In the genomic region with DNA sequence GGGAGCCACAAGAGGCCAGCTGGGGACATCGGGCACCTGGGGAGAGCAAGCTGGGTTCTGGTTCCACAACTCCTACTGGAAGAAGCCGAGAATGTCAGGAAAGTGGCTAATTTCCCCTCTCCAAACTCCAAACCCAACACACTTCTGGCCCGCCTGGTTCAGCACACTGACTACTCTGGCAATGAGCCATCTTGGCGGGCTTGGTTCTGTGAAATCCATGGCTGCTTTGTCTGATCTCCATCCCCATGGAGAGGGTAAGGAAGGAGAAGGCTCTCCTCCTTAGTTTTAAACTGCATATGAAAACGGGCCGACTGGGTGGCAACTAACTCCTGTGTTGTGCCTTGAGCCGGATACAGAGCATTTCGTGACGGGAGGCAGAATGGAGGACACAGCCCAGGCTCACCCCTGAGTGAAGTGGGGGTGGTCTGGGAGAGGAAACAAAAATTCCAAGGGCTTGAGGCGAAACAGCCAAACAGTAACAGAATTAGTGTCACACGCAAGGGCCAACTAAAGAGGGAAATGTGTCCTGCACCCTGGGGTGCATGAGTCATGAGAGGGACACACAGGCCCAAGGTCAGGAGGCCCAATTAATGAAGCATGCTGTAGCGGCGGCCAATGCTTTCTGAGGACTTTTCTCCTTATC, we compare ENCODE assay signal across 10 mouse cellular contexts. TPM values are rescaled to one million over a fixed set of nuclear protein-coding genes. Genes with fewer than 3 reads are reported as not detected.
DNase-seq lines count a peak whose midpoint lies in the region; ATAC-seq and TF ChIP-seq lines count a peak whose summit lies in the region.
"Had no signal": no experiment of that assay in that cellular context is flagged by ENCODE, and none has a peak within 500 bp of the region (broad histone marks: within the 10 kb centered on the region; RNA-seq: fewer than 3 reads in every experiment).

No protein-coding gene starts in this region.

- no peak for TF ChIP-seq EP300 in stomach, postnatal 0 days (optimal IDR thresholded peaks at IDR 0.05)

- peak; percentile 33 for DNase-seq in liver, adult 2 months (ENCODE audit: extremely low read depth, low read depth, low spot score)
- DNase-seq in liver, embryonic 11.5 days (ENCODE audit: low spot score): no peak
- DNase-seq in adrenal gland, postnatal 25 days: peak; percentile 58
- DNase-seq in kidney, adult 8-10 months: peak; percentile 45 to 65
- no peak for DNase-seq in stomach, postnatal 0 days (ENCODE audit: low spot score)
- no peak for DNase-seq in spleen, postnatal 14 days (ENCODE audit: low spot score in 2 of 2)
- no peak for DNase-seq in ovary, postnatal 14 days (ENCODE audit: low spot score)

- H3K27me3 ChIP-seq in liver, adult 2 months (ENCODE audit: control insufficient read depth, insufficient read depth, low read length): no peaks in the 10 kb centered on the region
- no peaks in the 10 kb centered on the region for H3K27me3 ChIP-seq in liver, embryonic 11.5 days (replicated peaks; ENCODE audit: control insufficient read depth, insufficient read depth, low read length)
- no peaks in the 10 kb centered on the region for H3K27me3 ChIP-seq in forebrain, embryonic 16.5 days (replicated peaks; ENCODE audit: control insufficient read depth, insufficient read depth, low read length)
- H3K27me3 ChIP-seq in stomach, postnatal 0 days (ENCODE audit: control insufficient read depth, insufficient read depth, low read length): no peaks in the 10 kb centered on the region
- H3K27me3 ChIP-seq: stomach, embryonic 15.5 days had no signal

- no peak overlapping the region for H3K27ac ChIP-seq in liver, adult 2 months (replicated peaks; ENCODE audit: insufficient read depth, low read depth, low read length)
- H3K27ac ChIP-seq in liver, embryonic 11.5 days (ENCODE audit: low read depth, low read length): no peak overlapping the region
- no peak overlapping the region for H3K27ac ChIP-seq in forebrain, embryonic 16.5 days (ENCODE audit: low read length)
- no peak overlapping the region for H3K27ac ChIP-seq in stomach, postnatal 0 days (replicated peaks)
- H3K27ac ChIP-seq: stomach, embryonic 15.5 days had no signal

- H3K9me3 ChIP-seq in liver, embryonic 11.5 days (ENCODE audit: control insufficient read depth, low read length): no peaks in the 10 kb centered on the region
- no peaks in the 10 kb centered on the region for H3K9me3 ChIP-seq in forebrain, embryonic 16.5 days (ENCODE audit: control insufficient read depth, low read length)
- H3K9me3 ChIP-seq in stomach, postnatal 0 days (ENCODE audit: control insufficient read depth, low read length): no peaks in the 10 kb centered on the region
- H3K9me3 ChIP-seq: stomach, embryonic 15.5 days had no signal

- no peak for TF ChIP-seq CTCF in liver, adult 2 months (IDR thresholded peaks at IDR 0.05; ENCODE audit: low read depth, low read length)
- TF ChIP-seq CTCF in stomach, postnatal 0 days (IDR thresholded peaks at IDR 0.05; ENCODE audit: low read depth): no peak

- no peaks in the 10 kb centered on the region for H3K4me1 ChIP-seq in liver, adult 2 months (ENCODE audit: control insufficient read depth, insufficient read depth, low read length)
- H3K4me1 ChIP-seq in liver, embryonic 11.5 days (replicated peaks; ENCODE audit: control insufficient read depth, insufficient read depth, low read length): no peaks in the 10 kb centered on the region
- peaks cover 4% of the 10 kb centered on the region; the same call in 1 of the 2 replicates for H3K4me1 ChIP-seq in forebrain, embryonic 16.5 days (replicated peaks; ENCODE audit: control insufficient read depth, insufficient read depth, low read length)
- H3K4me1 ChIP-seq in stomach, postnatal 0 days (replicated peaks; ENCODE audit: control insufficient read depth, insufficient read depth): no peaks in the 10 kb centered on the region
- H3K4me1 ChIP-seq: stomach, embryonic 15.5 days had no signal

- WGBS in liver, adult 2 months: 89% methylated on average over 13 of the region's 13 CpGs
- 86% methylated on average over 13 of the region's 13 CpGs for WGBS in liver, embryonic 11.5 days
- WGBS in forebrain, embryonic 16.5 days: 63% methylated on average over 13 of the region's 13 CpGs
- WGBS in stomach, postnatal 0 days: 78% methylated on average over 13 of the region's 13 CpGs

- H3K79me2 ChIP-seq in liver, adult 2 months (ENCODE audit: control insufficient read depth, insufficient read depth, low read length): no peaks in the 10 kb centered on the region

- TF ChIP-seq POLR2A in liver, adult 2 months (IDR thresholded peaks at IDR 0.05; ENCODE audit: extremely low read depth, insufficient read depth, low read length): no peak

- ATAC-seq in liver, embryonic 11.5 days (replicated peaks; ENCODE audit: low FRiP score): no peak
- peak; percentile 55; the same call in 1 of the 2 replicates for ATAC-seq in forebrain, embryonic 16.5 days
- no peak; the same call in 1 of the 2 replicates for ATAC-seq in stomach, postnatal 0 days (ENCODE audit: low FRiP score, low TSS enrichment)

- no peak overlapping the region for H3K4me3 ChIP-seq in liver, adult 2 months (ENCODE audit: insufficient read depth, low read depth, low read length)
- no peak overlapping the region for H3K4me3 ChIP-seq in liver, embryonic 11.5 days (ENCODE audit: low read depth, low read length)
- H3K4me3 ChIP-seq in forebrain, embryonic 16.5 days (replicated peaks; ENCODE audit: low read length): no peak overlapping the region
- no peak overlapping the region for H3K4me3 ChIP-seq in stomach, postnatal 0 days (ENCODE audit: low read depth, low read length)
- H3K4me3 ChIP-seq: stomach, embryonic 15.5 days had no signal

- H3K9ac ChIP-seq in liver, adult 2 months (ENCODE audit: low read depth, low read length): no peak overlapping the region
- no peak overlapping the region for H3K9ac ChIP-seq in liver, embryonic 11.5 days (ENCODE audit: low read depth, low read length)
- H3K9ac ChIP-seq in forebrain, embryonic 16.5 days (replicated peaks; ENCODE audit: low read depth, low read length): no peak overlapping the region
- no peak overlapping the region for H3K9ac ChIP-seq in stomach, postnatal 0 days (ENCODE audit: low read length)
- H3K9ac ChIP-seq: stomach, embryonic 15.5 days had no signal

- no peak overlapping the region for H3K4me2 ChIP-seq in liver, embryonic 11.5 days
- no peak overlapping the region for H3K4me2 ChIP-seq in forebrain, embryonic 16.5 days (ENCODE audit: low read length)
- H3K4me2 ChIP-seq in stomach, postnatal 0 days (replicated peaks; ENCODE audit: low read depth): no peak overlapping the region
- H3K4me2 ChIP-seq: stomach, embryonic 15.5 days had no signal

- H3K36me3 ChIP-seq in liver, adult 2 months (ENCODE audit: control insufficient read depth, insufficient read depth, low read length): peaks cover 21% of the 10 kb centered on the region
- peaks cover 10% of the 10 kb centered on the region; the same call in 1 of the 2 replicates for H3K36me3 ChIP-seq in liver, embryonic 11.5 days (ENCODE audit: control insufficient read depth, insufficient read depth, low read length)
- H3K36me3 ChIP-seq in forebrain, embryonic 16.5 days (ENCODE audit: control insufficient read depth, insufficient read depth): no peaks in the 10 kb centered on the region
- peaks cover 15% of the 10 kb centered on the region for H3K36me3 ChIP-seq in stomach, postnatal 0 days (ENCODE audit: control insufficient read depth, insufficient read depth, low read length)

RNA-seq across cellular contexts. Expression of a gene that starts 59.6 kb away (rescaled TPM):
- not detected in 2 replicates for total RNA-seq in liver, adult 2 months (2014; rRNA removed)
- not detected in 2 replicates for polyA plus RNA-seq in liver, adult 2 months (2012; rRNA removed)
- polyA plus RNA-seq in liver, embryonic 11.5 days (2014; fragmentation: Nextera tagmentation; extraction: Ambion mirVana): not detected in 2 replicates
- not detected in 2 replicates for total RNA-seq in adrenal gland, postnatal 25 days (2021)
- 0.05 and 0.09 TPM in 2 replicates for polyA plus RNA-seq in forebrain, embryonic 16.5 days (2015; fragmentation: Nextera tagmentation; extraction: Ambion mirVana)
- polyA plus RNA-seq in stomach, postnatal 0 days (2015; fragmentation: Nextera tagmentation; extraction: Ambion mirVana): not detected in 2 replicates
- polyA plus RNA-seq: liver, embryonic 16.5 days had no signal

Comparison
In these comparisons a context has a peak if more than half of its experiments do, and no peak if none do; other contexts are left out.
1. DNase-seq: peak in liver, adult 2 months (single experiment), adrenal gland, postnatal 25 days (single experiment) and kidney, adult 8-10 months (2 of 2); none in liver, embryonic 11.5 days (single experiment), stomach, postnatal 0 days (single experiment), spleen, postnatal 14 days (0 of 2) and ovary, postnatal 14 days (single experiment).